Mouse (Mus musculus) ES-Bruce4 (cell line): ENCODE measurements around the gene Prex1.

Experiments used
- EP300 ChIP-seq: IDR thresholded peaks from 2 replicates; pipeline ENCODE4 v1.6.1; 2011; ENCODE audit warnings: low read depth, low read length; ENCODE audit not compliant: insufficient read depth
- POLR2A ChIP-seq: IDR thresholded peaks from one replicate; pipeline ENCODE4 v1.8.1; 2011; ENCODE audit warnings: low read length; ENCODE audit not compliant: insufficient read depth

GRCm38 (mm10) chr2:166572297-166572696 lies 141.3 kb downstream of the Prex1 start:
- TF ChIP-seq POLR2A (no peak), EP300 (no peak)
